Mouse (Mus musculus) B cell, adult 62 days (primary cell): Measurements from ENCODE around the gene Coa3. TPM values are rescaled to one million over a fixed set of nuclear protein-coding genes. Genes with fewer than 3 reads are reported as not detected.

Experiments
- total RNA-seq: library from RNA; stranded (reverse); gene quantifications from 4 replicates; pipeline ENCODE4 v1.2.4, GENCODE M21; 2023

Coa3 gene
- total RNA-seq, result 27.6 to 31.2 TPM (median 28.7 TPM) in 4 replicates

DNA sequence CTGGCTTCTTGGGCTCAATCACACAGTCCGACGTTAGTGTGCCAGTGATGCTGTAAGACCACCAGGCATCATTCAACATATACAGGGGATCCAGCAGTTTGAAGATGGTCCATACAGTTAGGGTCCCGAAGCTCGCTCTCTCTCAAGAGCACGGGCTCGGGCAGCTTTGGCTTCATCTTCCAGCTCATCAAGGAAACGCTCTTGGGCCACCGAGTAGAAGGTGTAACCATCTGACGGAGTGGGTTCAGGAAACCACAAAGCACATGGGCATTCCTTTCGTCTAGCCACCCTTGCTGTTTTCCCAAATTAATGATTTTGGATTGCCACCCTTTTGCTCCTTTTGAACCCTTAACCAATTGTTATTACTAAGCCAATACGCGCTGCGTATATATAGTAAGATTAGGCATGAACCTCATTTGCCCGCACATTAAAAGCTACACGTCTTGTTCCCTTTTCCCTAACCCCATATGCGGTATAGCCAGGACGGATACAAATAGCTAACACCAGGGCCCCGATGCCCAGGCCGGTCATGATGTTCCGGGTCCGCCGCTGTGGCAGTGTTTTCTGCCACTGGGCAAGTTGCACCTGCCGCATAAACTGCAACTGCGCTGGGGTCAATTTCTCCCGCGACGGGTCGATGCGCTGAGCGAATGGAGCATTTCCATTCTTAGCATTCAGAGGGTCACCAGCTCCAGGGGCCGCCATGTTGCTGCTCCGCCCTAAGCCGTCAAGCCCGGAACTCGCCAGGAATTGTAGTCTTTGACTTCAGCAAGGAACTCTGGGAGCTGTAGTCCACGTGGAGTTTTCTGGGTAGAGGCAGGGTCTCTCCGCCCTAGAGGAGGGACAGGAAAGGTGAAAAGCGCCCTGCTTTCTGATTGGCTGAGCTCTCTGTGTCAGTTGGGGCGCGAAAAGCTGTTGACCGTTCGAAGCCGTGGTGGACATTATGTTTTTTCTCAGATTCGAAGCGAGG lies at the start of gene Coa3, which contains the start of gene Cntd1:
Coa3 (minus strand) TSS at position 892 of the 970 bp plus-strand sequence.
Cntd1 (plus strand) TSS at position 790 of the 970 bp plus-strand sequence.

DNA sequence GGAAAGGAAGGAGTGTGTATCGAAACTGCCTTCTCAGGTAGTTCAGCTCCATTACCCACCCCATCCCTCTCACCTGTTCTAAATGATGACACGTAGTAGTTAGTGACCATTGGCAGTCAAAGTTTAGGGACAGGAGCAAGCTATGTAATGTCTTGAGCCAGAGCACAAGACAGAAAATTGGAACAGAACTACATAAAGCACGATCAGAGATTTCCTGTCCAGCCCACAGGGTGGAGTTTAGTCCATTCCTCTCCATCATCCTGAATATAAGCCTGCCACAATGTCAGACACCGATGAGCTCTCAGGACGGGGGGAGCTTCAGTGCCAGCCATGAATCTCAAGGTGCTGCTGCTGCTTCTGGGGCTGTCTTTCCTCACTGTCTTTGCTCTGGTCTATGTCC lies 45.8 kb upstream of the Coa3 start, which contains the start of gene Aoc2:
Aoc2 (plus strand) TSS at position 301 of the 400 bp plus-strand sequence.

DNA sequence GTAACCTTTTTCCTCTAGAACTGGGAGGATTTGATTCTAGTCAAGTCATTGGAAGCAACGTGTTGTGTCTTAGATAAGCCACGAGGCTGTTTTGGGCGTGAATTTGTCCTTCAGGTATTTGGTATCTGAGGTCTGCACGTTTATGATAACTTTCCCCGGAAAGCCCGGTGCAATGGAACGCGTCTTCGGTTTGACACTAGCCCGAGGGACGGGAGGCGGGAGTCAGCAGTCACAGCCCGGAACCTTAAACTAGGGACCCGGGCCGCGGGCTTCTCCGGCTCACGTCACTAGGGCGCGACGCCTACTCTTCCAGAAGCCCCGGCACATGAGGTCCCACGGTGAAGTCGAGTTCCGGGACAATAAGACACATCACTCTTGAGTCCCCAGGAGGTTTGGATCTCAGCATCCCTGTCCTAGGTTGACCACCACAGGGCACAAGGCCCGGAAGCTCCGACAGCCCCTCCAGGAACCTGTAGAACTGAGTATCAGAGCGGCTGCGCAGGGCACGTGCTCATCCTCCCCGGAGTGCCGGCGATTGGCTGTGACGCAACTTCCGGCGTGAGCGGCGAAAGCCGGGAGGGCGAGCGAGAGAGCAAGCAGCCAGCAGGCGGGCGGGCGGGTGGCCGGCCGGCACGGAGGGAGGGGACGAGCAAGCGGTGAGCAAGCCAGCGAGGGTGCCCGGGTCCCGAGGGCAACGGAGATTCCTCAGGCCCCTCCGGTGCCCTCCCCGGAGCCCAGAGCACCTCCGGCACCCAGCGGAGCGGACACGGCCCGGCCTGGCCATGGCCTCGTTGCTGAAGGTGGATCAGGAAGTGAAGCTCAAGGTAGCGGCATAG lies 37.0 kb upstream of the Coa3 start, which contains the start of gene Psme3:
Psme3 (plus strand) TSS at position 549 of the 836 bp plus-strand sequence.

DNA sequence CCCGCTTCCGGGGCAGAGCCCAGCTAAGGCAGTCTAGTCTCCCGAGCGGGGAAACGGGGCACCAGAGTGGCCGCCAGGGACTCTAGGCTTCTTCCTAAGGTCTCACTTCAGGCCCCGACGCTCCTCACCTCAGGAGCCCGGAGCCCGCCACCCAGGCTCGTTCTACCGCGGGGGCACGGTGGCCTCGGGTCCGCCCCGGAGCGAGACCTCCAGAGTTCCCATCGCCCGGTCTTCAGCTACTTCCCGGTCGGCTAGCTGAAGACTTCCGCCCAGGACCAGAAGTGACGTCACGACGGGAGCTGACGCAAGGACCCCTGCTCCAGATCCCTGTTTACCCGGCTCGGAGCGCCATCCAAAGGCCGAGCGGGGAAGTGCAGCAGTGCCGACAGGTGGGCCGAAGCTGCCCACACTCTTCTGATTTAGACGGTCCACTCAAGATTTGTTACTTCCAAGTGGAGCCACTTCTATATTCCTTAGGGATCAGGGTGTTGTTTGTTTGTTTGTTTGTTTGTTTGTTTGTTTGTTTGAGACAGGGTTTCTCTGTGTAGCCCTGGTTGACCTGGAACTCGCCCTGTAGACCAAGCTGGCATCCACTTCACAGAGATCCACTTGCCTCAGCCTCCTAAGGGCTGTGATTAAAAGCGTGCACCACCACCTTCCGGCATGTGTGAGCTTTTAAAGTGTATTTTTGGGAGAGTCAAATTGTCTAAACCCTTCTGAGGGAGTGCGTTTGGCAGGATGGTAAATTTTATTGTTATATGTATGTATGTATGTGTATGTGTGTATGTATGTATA lies 23.3 kb upstream of the Coa3 start, which contains the start of gene Becn1:
Becn1 (minus strand) TSS at position 283 of the 795 bp plus-strand sequence.

DNA sequence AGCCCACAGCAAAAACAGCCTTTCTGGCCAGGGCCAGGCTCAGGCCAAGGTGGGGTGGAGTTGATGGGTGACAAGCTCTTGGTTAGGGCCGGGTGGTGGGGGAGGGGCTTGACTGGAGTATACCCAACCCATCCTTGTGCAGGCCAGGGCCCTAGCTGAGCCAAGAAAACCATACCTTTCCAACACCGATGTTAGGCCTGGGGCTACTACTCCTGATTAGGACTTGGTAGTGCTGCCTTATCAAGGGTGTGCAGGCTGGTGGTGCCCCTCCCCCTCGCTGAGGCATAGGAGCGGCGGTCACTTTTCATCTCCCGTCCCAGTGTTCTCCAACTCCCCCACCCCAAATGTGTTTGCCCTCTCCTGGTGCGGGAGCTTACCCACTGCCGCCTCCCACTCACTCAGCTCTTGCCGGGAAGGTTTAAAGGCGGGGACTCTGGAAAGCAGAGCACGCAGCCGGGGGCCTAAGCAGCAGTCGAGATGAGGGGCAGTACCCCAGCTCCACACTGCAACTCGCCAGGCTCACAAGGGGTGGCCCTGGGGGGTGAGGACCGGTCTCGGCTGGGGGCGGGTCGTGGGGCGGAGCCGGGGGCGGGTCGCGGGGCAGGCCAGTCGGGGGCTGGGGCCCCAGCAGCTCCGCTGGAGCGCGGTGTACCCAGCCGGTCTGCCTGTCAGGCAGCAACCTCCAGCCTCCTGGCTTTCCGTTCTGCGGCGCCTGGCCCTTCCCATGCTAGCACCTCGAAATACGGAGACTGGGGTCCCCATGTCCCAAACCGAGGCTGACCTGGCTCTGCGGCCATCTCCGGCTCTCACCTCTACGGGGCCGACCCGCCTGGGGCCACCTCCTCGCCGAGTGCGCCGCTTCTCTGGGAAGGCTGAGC lies 18.7 kb downstream of the Coa3 start, which contains the start of gene Wnk4:
Wnk4 (plus strand) TSS at position 620 of the 878 bp plus-strand sequence.

DNA sequence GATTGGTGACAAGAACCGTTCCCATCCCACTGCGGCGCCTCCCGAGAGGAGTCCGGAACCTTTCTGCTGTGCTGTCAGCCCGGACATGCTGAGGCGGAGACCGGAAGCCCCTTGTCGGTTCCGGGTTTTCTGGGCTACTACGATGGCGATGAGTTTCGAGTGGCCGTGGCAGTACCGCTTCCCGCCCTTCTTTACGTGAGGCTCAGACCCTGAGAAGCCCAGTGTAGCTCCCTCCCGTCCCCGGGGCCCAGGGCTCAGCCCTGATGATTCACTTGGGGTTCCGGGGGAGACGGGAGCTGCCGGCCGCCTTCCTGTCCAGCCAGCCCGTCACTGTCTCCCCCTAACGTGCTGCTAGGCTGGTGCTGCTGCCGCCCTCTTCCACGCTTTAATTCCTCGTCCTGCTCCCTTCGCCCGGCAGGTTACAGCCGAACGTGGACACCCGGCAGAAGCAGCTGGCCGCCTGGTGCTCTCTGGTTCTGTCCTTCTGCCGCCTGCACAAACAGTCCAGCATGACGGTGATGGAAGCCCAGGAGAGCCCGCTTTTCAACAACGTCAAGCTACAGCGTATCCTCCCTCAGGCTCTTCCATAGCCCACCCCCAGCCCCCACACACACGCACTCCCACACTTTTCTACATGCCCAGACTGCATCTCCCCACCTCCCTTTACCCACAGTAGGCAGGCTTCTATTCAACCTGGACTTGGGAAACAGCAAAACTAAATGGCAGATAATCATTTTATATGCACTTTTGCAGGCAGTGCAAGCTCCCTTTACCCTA lies 25.1 kb downstream of the Coa3 start, which contains the start of gene Vps25:
Vps25 (plus strand) TSS at position 95 of the 777 bp plus-strand sequence.

DNA sequence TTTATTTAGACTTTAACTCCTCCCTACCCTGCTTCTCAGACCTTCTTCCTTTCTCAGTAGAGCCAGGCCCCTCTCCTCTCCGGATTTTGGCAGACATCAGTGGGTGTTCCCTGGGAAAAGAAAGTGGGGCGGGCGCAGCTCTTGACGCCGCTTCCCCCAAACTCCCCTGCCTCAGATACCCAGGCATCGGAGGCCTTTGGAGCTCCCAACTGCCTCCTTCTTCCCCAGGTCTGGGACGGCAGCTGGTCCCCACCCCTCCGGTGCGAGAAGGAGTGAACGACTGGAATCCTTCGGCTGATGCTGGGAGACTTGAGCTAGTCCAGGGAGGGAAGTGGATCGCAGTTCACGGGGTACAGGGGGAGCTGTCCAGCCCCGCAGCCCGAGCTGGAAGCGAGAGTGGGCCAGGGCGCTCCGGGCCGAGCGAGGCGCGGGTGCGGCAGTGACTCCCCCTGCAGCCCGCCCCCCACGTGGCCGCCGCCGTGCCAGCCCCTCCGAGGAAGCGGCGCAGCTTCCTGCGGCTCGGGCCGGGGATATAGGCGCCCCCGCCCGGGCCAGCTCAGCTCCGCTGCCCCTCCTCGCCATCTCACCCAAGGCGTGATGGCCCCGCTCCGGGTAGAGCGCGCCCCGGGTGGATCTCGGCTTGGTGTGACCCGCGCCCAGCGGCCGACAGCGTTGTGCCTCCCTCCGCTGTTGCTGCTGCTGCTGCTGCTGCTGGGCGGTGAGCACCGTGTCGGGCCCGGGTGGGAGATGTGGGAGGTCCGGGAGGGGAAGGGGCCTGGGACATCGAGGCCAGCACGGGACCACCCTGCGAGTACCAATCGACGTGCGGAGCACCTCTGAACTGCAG lies 32.8 kb downstream of the Coa3 start, which contains the start of gene Ramp2:
Ramp2 (plus strand) TSS at position 174 of the 847 bp plus-strand sequence.

Other genes starting within 250 kb of the Coa3 start
- 12.9 to 16.4 TPM (median 15.4 TPM) in 4 replicates for gene Naglu, start 209.1 kb downstream of the Coa3 start, total RNA-seq
- gene Hsd17b1, start 200.7 kb downstream of the Coa3 start, total RNA-seq, result 0.86 to 2.2 TPM (median 1.4 TPM) in 4 replicates
- gene Coasy, start 196.5 kb downstream of the Coa3 start, total RNA-seq, result 13.9 to 15.7 TPM (median 14.8 TPM) in 4 replicates
- gene Mlx, start 191.8 kb downstream of the Coa3 start, total RNA-seq, result 32.6 to 43.0 TPM (median 36.8 TPM) in 4 replicates
- 3.7 to 4.6 TPM (median 4.2 TPM) in 4 replicates for gene Psmc3ip, start 183.7 kb downstream of the Coa3 start, total RNA-seq
- gene Retreg3, start 159.2 kb downstream of the Coa3 start, total RNA-seq, result 71.0 to 81.9 TPM (median 75.1 TPM) in 4 replicates
- 15.8 to 18.7 TPM (median 16.9 TPM) in 4 replicates for gene Tubg1, start 159.2 kb downstream of the Coa3 start, total RNA-seq
- gene Tubg2, start 123.2 kb downstream of the Coa3 start, total RNA-seq, result 3.1 to 5.6 TPM (median 4.7 TPM) in 4 replicates
- gene Cntnap1, start 108.6 kb downstream of the Coa3 start, total RNA-seq, result 0.34 to 0.49 TPM (median 0.37 TPM) in 4 replicates
- gene Plekhh3, start 107.8 kb downstream of the Coa3 start, total RNA-seq, result 1.2 to 4.3 TPM (median 3.4 TPM) in 4 replicates
- gene Ccr10, start 103.7 kb downstream of the Coa3 start, total RNA-seq, result not detected in 4 replicates
- gene Ezh1, start 52.7 kb downstream of the Coa3 start, total RNA-seq, result 78.1 to 86.6 TPM (median 84.3 TPM) in 4 replicates
- gene Ramp2, start 33.1 kb downstream of the Coa3 start, total RNA-seq, result not detected in 4 replicates
- gene Vps25, start 25.4 kb downstream of the Coa3 start, total RNA-seq, result 74.7 to 90.7 TPM (median 77.1 TPM) in 4 replicates
- 0.30 to 1.1 TPM (median 0.57 TPM) in 4 replicates for gene Wnk4, start 18.5 kb downstream of the Coa3 start, total RNA-seq
- gene Cntd1, start 102 bp downstream of the Coa3 start, total RNA-seq, result 0.22 to 0.77 TPM (median 0.35 TPM) in 4 replicates
- 181 to 201 TPM (median 186 TPM) in 4 replicates for gene Becn1, start 23.2 kb upstream of the Coa3 start, total RNA-seq
- 136 to 141 TPM (median 140 TPM) in 4 replicates for gene Psme3, start 37.1 kb upstream of the Coa3 start, total RNA-seq
- gene Aoc2, start 45.9 kb upstream of the Coa3 start, total RNA-seq, result 13.9 to 14.7 TPM (median 14.2 TPM) in 4 replicates
- gene Aoc3, start 51.5 kb upstream of the Coa3 start, total RNA-seq, result 0.28 to 0.64 TPM (median 0.60 TPM) in 4 replicates
- gene G6pc, start 88.4 kb upstream of the Coa3 start, total RNA-seq, result not detected in 4 replicates
- 21.0 to 29.1 TPM (median 23.2 TPM) in 4 replicates for gene Aarsd1, start 138.5 kb upstream of the Coa3 start, total RNA-seq
- 0.63 to 1.1 TPM (median 0.92 TPM) in 4 replicates for gene Gm27029, start 145.7 kb upstream of the Coa3 start, total RNA-seq
- gene Rundc1, start 146.0 kb upstream of the Coa3 start, total RNA-seq, result 19.6 to 22.2 TPM (median 21.1 TPM) in 4 replicates
- 1.7 to 3.6 TPM (median 1.8 TPM) in 4 replicates for gene Ptges3l, start 146.2 kb upstream of the Coa3 start, total RNA-seq
- gene Rpl27, start 163.2 kb upstream of the Coa3 start, total RNA-seq, result 121 to 138 TPM (median 128 TPM) in 4 replicates
- gene Ifi35, start 169.3 kb upstream of the Coa3 start, total RNA-seq, result 63.3 to 70.8 TPM (median 65.7 TPM) in 4 replicates
- 0.53 to 0.75 TPM (median 0.63 TPM) in 4 replicates for gene Rnd2, start 185.9 kb upstream of the Coa3 start, total RNA-seq
- 15.8 to 19.6 TPM (median 17.8 TPM) in 4 replicates for gene Vat1, start 187.1 kb upstream of the Coa3 start, total RNA-seq